Mouse (Mus musculus): ENCODE results near the gene Tm4sf1. TPM values are rescaled to one million over a fixed set of nuclear protein-coding genes. Genes with fewer than 3 reads are reported as not detected.

Tm4sf1 gene
- 2.6 TPM for total RNA-seq (2023)

DNA sequence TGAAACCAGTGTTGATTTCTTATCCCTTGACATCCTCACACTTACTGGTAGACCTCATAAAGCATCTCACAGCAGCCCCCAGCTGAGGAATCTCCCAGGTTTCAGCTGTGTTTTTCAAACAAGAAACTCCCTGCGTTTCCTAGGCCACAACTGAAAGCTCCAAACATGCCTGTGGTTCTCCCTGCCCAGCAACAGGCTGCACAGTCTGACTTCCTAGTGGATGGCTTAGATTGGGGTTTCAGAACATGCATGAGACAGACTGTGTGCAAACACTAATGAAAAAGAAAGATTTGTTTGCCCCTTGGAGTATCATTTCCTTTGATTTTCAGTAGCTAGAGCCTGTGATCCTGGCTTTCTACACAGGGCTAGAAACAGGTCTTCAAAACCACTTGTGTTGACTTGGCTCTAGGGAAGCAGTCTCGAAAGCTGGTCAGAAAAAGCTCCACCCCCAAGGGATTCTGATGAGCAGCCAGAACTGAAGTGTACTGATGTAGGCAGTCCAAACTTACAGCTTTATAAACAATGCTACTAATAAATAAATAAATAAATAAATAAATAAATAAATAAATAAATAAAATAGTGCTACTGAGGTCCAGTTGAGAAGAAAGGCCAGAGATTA, at the start of gene Tm4sf1:
TSS of gene Tm4sf1 (minus strand) at position 68 of the 619 bp plus-strand sequence.

Other genes starting within 250 kb of the Tm4sf1 start
- not detected for gene Tm4sf4, start 123.3 kb upstream of the Tm4sf1 start, total RNA-seq (2023)

Data from CD4-positive naive resting alpha-beta T cell, adult 57 days (primary cell).